Mouse (Mus musculus) kidney, embryonic 15.5 days (tissue): Measurements from ENCODE around the gene Pbxip1. TPM values are rescaled to one million over a fixed set of nuclear protein-coding genes. Genes with fewer than 3 reads are reported as not detected.

Experiments used
- ATAC-seq: fragments of 200-750 bp; cut with Nextera tagmentation; replicated peaks from 2 replicates; pipeline ENCODE4 v1.8.0; 2017; ENCODE audit warnings: moderate TSS enrichment; ENCODE audit not compliant: low FRiP score
- H3K27ac ChIP-seq: fragments of 300-500 bp; sonication (generic); 2 replicates; pipeline ENCODE4 v1.5.1; 2015; ENCODE audit warnings: mild to moderate bottlenecking, inconsistent platforms
- H3K27me3 ChIP-seq: fragments of 300-500 bp; sonication (generic); 2 replicates; pipeline ENCODE4 v1.6.1; 2015; ENCODE audit warnings: inconsistent platforms
- H3K36me3 ChIP-seq: fragments of 300-500 bp; sonication (generic); 2 replicates; pipeline ENCODE4 v1.6.1; 2015; ENCODE audit warnings: inconsistent platforms
- H3K4me1 ChIP-seq: fragments of 300-500 bp; sonication (generic); 2 replicates; pipeline ENCODE4 v1.6.1; 2015; ENCODE audit warnings: inconsistent platforms
- H3K4me2 ChIP-seq: fragments of 300-500 bp; sonication (generic); 2 replicates; pipeline ENCODE4 v1.6.1; 2015; ENCODE audit warnings: moderate library complexity, mild to moderate bottlenecking, inconsistent platforms
- H3K4me3 ChIP-seq: fragments of 300-500 bp; sonication (generic); replicated peaks from 2 replicates; pipeline ENCODE4 v1.5.1; 2015; ENCODE audit warnings: mild to moderate bottlenecking, inconsistent platforms
- H3K9ac ChIP-seq: fragments of 300-500 bp; sonication (generic); 2 replicates; pipeline ENCODE4 v1.6.1; 2015; ENCODE audit warnings: mild to moderate bottlenecking, inconsistent platforms
- H3K9me3 ChIP-seq: fragments of 300-500 bp; sonication (generic); replicated peaks from 2 replicates; pipeline ENCODE4 v1.6.1; 2016; ENCODE audit warnings: inconsistent platforms
- WGBS: fragments of 180-500 bp; shearing (Covaris S2); methylation state at CpG from one replicate; pipeline ENCODE4 v1.1.7; 2015; ENCODE audit warnings: mixed read lengths; 5-methylcytosine and 5-hydroxymethylcytosine counted together
- polyA plus RNA-seq: library from polyadenylated mRNA; unstranded; fragments of >200 nt; fragmentation: Nextera tagmentation; extraction: Ambion mirVana; gene quantifications from 2 replicates; pipeline ENCODE4 v1.2.1, GENCODE M21; 2015

Gene Pbxip1
- polyA plus RNA-seq, 1 experiment from 2014 or later: 39.6 TPM

- Histone ChIP-seq H3K4me1 (peaks cover 16% of the 10 kb centered on the region), H3K27me3 (no peaks in the 10 kb centered on the region), H3K9ac (peak within 1 kb of the TSS; percentile 51), H3K27ac (peak within 1 kb of the TSS; percentile 48; the same call in 1 of the 2 replicates), H3K4me3 (peak within 1 kb of the TSS; percentile 54), H3K9me3 (no peaks in the 10 kb centered on the region), H3K36me3 (peaks cover 57% of the 10 kb centered on the region), H3K4me2 (peak within 1 kb of the TSS; percentile 65)
- peak; percentile 99 for ATAC-seq
- WGBS: 5% methylated on average over 28 of the region's 28 CpGs
Measured at GRCm38 (mm10) chr3:89411490-89412393, 24.8 kb upstream of the Pbxip1 start, which contains the start of gene Flad1. Gene Flad1, minus strand, starts transcription at chr3:89411870.

GRCm38 (mm10) chr3:89416158-89416557, 20.3 kb upstream of the Pbxip1 start:
- H3K4me2 ChIP-seq: no peak overlapping the region; the same call in 1 of the 2 replicates
- H3K27ac ChIP-seq: no peak overlapping the region
- no peaks in the 10 kb centered on the region for H3K9me3 ChIP-seq
- H3K36me3 ChIP-seq: peaks cover 36% of the 10 kb centered on the region
- no peak for ATAC-seq
- no peak overlapping the region; the same call in 1 of the 2 replicates for H3K4me3 ChIP-seq
- WGBS: 93% methylated on average over 8 of the region's 8 CpGs
- H3K27me3 ChIP-seq: no peaks in the 10 kb centered on the region
- no peak overlapping the region for H3K9ac ChIP-seq
- peaks cover 35% of the 10 kb centered on the region for H3K4me1 ChIP-seq

GRCm38 (mm10) chr3:89417131-89417530, 19.4 kb upstream of the Pbxip1 start:
- H3K27me3 ChIP-seq: no peaks in the 10 kb centered on the region
- peaks cover 36% of the 10 kb centered on the region for H3K36me3 ChIP-seq
- H3K27ac ChIP-seq: peak overlapping the region; percentile 100
- no peaks in the 10 kb centered on the region for H3K9me3 ChIP-seq
- peaks cover 42% of the 10 kb centered on the region for H3K4me1 ChIP-seq
- no peak for ATAC-seq
- H3K4me3 ChIP-seq: peak overlapping the region; percentile 71
- WGBS: 13% methylated on average over 2 of the region's 2 CpGs
- H3K9ac ChIP-seq: peak overlapping the region; percentile 54
- H3K4me2 ChIP-seq: peak overlapping the region; percentile 89

GRCm38 (mm10) chr3:89417840-89418169, 18.7 kb upstream of the Pbxip1 start:
- WGBS: 1% methylated on average over 20 of the region's 20 CpGs

GRCm38 (mm10) chr3:89418170-89418860, 18.2 kb upstream of the Pbxip1 start, which contains the start of the genes Cks1b and Shc1:
Gene Cks1b, minus strand, starts transcription at chr3:89418383.
Gene Shc1, plus strand, starts transcription at chr3:89418443.
- WGBS: under 1% methylated on average over 39 of the region's 39 CpGs
- Histone ChIP-seq H3K9ac (peak within 1 kb of the TSS; percentile 60), H3K27me3 (no peaks in the 10 kb centered on the region), H3K4me2 (peak within 1 kb of the TSS; percentile 89), H3K4me3 (peak within 1 kb of the TSS; percentile 71), H3K4me1 (peaks cover 52% of the 10 kb centered on the region), H3K36me3 (peaks cover 32% of the 10 kb centered on the region), H3K9me3 (no peaks in the 10 kb centered on the region), H3K27ac (peak within 1 kb of the TSS; percentile 100)
- peak; percentile 93 for ATAC-seq

More at GRCm38 (mm10) chr3:89417840-89418169, 18.7 kb upstream of the Pbxip1 start:
- peak; percentile 26 for ATAC-seq
- Histone ChIP-seq H3K4me1 (peaks cover 47% of the 10 kb centered on the region), H3K4me2 (peak overlapping the region; percentile 89), H3K27ac (peak overlapping the region; percentile 100), H3K9ac (peak overlapping the region; percentile 54), H3K9me3 (no peaks in the 10 kb centered on the region), H3K36me3 (peaks cover 36% of the 10 kb centered on the region), H3K4me3 (peak overlapping the region; percentile 71), H3K27me3 (no peaks in the 10 kb centered on the region)

- peaks cover 30% of the 10 kb centered on the region for H3K36me3 ChIP-seq
- no peaks in the 10 kb centered on the region for H3K9me3 ChIP-seq
- peak; percentile 31 for ATAC-seq
- WGBS: under 1% methylated on average over 16 of the region's 16 CpGs
- peak overlapping the region; percentile 89 for H3K4me2 ChIP-seq
- peak overlapping the region; percentile 60 for H3K9ac ChIP-seq
- no peaks in the 10 kb centered on the region for H3K27me3 ChIP-seq
- H3K4me3 ChIP-seq: peak overlapping the region; percentile 71
- H3K27ac ChIP-seq: peak overlapping the region; percentile 100
- peaks cover 57% of the 10 kb centered on the region for H3K4me1 ChIP-seq
Measured at GRCm38 (mm10) chr3:89418861-89419250, 17.6 kb upstream of the Pbxip1 start.

GRCm38 (mm10) chr3:89419571-89419970, 16.9 kb upstream of the Pbxip1 start:
- WGBS: 1% methylated on average over 9 of the region's 9 CpGs
- peak overlapping the region; percentile 100 for H3K27ac ChIP-seq
- peaks cover 64% of the 10 kb centered on the region for H3K4me1 ChIP-seq
- H3K9me3 ChIP-seq: no peaks in the 10 kb centered on the region
- peaks cover 30% of the 10 kb centered on the region for H3K36me3 ChIP-seq
- H3K4me2 ChIP-seq: peak overlapping the region; percentile 89
- H3K27me3 ChIP-seq: no peaks in the 10 kb centered on the region
- no peak for ATAC-seq
- H3K9ac ChIP-seq: peak overlapping the region; percentile 60
- H3K4me3 ChIP-seq: peak overlapping the region; percentile 71

GRCm38 (mm10) chr3:89419981-89420380, 16.5 kb upstream of the Pbxip1 start:
- H3K27ac ChIP-seq: peak overlapping the region; percentile 100
- H3K4me2 ChIP-seq: peak overlapping the region; percentile 89
- no peaks in the 10 kb centered on the region for H3K27me3 ChIP-seq
- peak overlapping the region; percentile 71 for H3K4me3 ChIP-seq
- 9% methylated on average over 3 of the region's 3 CpGs for WGBS
- H3K9ac ChIP-seq: peak overlapping the region; percentile 60
- ATAC-seq: no peak
- peaks cover 68% of the 10 kb centered on the region for H3K4me1 ChIP-seq
- no peaks in the 10 kb centered on the region for H3K9me3 ChIP-seq
- peaks cover 30% of the 10 kb centered on the region for H3K36me3 ChIP-seq

- ATAC-seq: no peak
- Histone ChIP-seq H3K27me3 (no peaks in the 10 kb centered on the region), H3K4me3 (peak overlapping the region; percentile 71), H3K9me3 (no peaks in the 10 kb centered on the region), H3K27ac (peak overlapping the region; percentile 100), H3K36me3 (peaks cover 30% of the 10 kb centered on the region), H3K4me1 (peaks cover 72% of the 10 kb centered on the region), H3K4me2 (peak overlapping the region; percentile 89), H3K9ac (0 out of 2 replicates have a peak overlapping the region, but pooled peaks have one; percentile 64)
- 44% methylated on average over 2 of the region's 2 CpGs for WGBS
Measured at GRCm38 (mm10) chr3:89420421-89420820, 16.1 kb upstream of the Pbxip1 start.

- Histone ChIP-seq H3K9ac (peak overlapping the region; percentile 64), H3K27me3 (no peaks in the 10 kb centered on the region), H3K4me1 (peaks cover 71% of the 10 kb centered on the region), H3K9me3 (no peaks in the 10 kb centered on the region), H3K4me2 (peak overlapping the region; percentile 89), H3K36me3 (peaks cover 30% of the 10 kb centered on the region), H3K27ac (peak overlapping the region; percentile 100), H3K4me3 (peak overlapping the region; percentile 71)
- WGBS: under 1% methylated on average over 11 of the region's 11 CpGs
- peak; percentile 78 for ATAC-seq
Measured at GRCm38 (mm10) chr3:89421002-89421774, 15.3 kb upstream of the Pbxip1 start.

- Histone ChIP-seq H3K27ac (peak overlapping the region; percentile 100), H3K4me2 (peak overlapping the region; percentile 89), H3K9ac (peak overlapping the region; percentile 64), H3K36me3 (peaks cover 34% of the 10 kb centered on the region), H3K9me3 (no peaks in the 10 kb centered on the region), H3K4me3 (peak overlapping the region; percentile 71), H3K27me3 (no peaks in the 10 kb centered on the region), H3K4me1 (peaks cover 63% of the 10 kb centered on the region)
- 2% methylated on average over 22 of the region's 22 CpGs for WGBS
- no peak for ATAC-seq
Measured at GRCm38 (mm10) chr3:89421810-89422473, 14.6 kb upstream of the Pbxip1 start.
